Mouse (Mus musculus): Measurements from ENCODE around the gene En2.

En2 gene

DNA sequence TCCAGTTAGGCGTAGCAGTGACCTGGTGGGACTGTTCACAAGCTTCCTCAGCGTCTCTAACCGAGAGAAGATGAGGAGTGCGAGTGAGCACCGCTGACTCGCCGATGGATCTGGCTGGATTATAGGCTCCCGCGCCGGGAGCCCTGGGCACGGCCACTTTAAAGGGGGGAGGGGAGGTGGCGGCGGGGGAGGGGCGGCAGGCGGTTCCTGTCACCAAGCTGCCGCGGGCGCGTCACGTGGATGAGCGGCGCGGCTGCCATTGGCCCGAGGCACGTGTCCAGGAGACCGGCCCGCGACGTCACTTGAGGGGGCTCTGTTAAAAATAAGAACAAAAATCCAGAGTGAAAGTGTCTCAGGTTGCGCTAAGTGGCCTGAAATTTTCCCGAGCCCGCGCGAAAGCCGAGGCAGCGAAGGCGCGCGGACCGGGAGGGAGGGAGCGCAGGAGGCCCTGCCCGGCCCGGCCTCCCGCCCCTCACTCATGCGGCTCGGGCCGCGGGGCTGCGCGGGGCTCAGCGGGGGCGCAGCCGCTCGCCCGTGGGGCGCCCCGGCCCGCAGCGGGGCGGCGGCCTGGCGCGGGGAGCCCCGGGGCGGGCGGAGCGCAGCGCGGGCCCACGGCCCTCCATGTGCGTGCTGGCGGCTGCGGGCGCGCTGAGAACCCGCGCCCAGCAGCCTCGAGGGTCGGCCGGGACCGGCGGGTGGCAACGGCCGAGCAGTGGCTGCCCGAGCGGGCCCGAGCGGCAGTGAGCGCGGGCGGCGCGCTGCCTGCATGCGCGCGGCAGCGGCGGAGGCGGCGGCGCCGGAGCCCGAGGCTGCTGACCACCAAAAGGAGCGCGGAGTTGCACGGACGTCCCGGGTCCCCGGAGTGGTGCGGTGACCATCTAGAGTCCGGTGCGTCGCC is at the start of gene En2:
En2 (plus strand) TSS at position 337 of the 898 bp plus-strand sequence.
- DNase-seq, result peak; percentile 93

DNA sequence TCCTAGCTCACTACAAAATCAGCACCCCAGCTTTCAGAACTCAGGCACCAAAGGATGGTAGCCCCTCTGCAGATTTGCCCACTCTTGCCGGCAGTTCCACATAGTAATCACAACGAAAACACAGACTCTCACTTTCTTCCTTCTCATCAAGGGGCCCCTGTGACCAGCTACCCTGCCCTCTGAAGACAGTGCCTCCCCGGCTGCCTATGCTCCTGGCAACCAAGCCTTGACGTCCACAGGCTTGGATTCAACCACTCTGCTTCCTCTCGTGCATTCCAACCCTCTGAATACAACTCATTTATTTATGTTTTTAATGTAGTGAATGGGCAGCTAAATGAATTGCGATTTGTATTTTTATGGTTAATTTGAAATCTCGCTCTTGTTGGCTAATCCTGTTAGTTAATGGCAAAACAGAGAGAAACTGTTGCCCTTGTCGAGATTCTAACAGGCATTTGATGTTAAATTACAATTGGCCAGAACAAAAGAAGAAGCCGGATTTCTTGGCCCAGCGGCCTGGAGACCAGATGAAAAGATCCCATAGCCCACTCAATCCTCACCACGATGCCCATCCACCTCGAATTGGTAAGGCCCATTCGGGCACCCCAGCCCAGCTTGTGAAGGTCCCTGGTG is 48.1 kb upstream of the En2 start:
- DNase-seq, result no peak

DNA sequence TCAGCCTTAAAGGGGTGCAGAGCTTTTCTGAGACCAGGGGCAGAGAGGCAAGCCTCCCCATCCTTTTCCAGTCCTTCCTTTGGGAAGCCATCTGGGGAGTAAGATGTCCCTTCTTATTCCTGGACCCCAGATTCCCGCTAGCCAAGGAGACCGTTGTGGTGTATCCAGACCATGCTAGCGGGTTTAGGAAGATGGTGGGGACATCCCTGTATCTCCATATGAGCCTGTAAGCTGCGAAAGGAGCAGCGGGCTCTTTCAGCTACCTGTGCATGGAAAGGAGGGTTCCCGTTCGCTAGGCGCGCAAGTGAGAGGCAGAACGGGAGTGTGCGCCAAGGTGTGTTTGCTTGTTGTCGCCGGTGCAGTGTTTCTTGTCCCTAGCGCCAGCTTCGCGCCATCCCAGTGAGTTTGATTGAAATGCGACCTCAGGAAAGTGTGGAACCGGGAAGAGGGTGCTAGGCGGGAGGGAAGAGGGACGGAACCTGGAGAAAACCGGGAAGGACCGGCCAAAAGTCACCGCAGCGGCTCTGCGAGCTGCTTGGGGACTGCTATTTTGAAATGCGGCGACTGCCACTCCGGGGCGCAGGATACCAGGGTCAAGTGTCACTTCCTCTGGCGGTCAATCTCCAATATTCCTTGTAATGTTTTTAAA is 47.5 kb upstream of the En2 start:
- peak; percentile 74 for DNase-seq

DNA sequence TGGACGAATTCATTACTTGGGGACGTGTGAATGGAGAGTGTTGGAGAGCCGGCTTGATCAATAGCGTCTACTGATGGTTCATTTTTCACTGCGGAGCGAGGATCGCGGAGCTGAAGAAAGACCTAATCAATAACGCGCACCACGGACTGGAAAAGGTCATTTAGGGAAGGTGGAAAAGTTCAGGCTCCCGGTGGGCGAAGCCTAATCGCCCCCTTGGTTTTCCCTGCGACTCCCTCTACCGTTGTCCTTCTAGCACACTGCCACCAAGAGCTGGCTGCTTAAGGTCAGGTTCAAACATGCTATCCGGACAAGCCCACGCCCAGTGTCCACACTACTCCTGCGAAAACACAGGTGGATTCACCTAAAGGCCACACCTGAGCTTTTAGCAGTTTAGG is 47.0 kb upstream of the En2 start:
- no peak for DNase-seq

DNA sequence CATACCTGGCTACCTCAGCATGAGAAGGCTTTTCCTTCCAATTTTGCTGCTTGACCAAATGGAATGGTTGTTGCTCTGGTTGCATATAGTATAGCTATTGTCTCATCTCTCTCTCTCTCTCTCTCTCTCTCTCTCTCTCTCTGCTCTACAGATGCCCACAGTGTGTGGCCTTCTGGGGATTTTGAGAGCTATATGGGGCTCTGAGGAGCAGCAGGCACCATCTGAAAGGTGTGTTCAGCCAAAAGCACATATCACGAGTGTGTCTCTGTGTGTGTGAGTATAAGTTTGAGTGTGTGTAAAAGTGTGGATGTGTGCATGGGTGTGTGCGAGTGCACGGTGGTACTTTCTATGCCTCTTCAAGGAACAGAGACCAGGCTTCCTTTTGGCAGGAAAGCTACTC is 45.9 kb upstream of the En2 start:
- no peak for DNase-seq

DNA sequence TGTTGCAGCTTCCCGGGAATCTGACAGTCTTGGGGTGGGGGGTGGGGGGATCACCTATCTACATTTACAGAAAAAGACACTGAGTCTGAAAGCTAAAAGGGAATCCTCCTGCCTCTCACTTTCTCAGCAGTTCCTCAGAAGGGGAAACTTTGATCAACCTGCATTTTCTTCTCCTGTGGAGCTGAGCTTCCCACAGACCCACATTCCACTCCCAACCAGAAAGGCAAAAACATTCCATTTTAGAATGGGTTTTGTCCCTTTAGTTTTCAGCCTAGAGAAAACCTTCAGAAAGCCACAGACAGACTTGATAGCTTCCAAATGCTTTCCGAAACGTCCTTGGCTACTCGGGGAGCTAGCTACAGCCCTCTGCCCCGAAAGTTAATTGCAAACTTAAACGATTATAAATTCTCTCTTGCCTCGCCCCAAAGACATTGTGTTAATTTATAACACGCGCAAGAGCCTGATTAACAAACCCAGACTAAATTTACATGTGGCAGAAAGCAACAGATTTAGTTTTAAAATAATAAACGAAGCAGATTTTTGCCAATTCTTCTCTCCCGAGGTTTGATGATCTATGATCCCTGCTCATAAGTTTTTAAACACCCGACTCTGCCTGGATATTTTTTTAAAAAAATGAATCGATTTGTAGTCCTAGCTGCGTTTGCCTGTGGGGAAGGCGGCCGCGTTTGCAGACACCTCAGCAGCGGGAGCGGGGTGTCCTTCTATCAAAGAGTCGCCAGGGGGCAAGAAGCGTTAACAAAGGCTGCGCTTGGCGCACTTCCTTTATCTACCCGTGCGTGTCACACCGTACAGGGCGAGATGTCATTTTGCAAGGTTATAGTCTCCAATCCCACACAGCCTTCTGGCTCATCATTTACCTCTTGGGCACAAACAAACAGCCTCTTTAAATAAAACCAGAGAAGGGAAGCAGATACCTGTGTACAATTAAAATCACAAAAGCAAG is 42.7 kb upstream of the En2 start:
- DNase-seq, result peak; percentile 92

DNA sequence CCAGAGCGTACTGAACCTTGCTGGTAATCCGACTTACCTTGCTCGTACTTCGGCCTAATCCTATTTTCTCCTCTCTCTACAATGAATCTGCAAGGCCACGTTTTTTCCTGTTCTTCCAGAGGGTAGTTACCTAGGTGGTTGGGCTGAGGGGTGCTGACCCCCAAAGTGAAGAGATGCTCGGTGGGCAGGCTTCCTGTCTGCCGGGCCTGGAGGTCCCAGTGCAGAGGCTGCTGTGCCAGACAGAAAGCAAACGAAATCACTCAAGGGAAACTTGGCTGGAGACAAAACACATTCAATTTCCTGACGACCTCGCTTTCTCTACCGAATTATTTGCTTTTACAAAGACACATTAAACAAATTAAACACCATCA is 42.1 kb upstream of the En2 start:
- peak; percentile 32 for DNase-seq

DNA sequence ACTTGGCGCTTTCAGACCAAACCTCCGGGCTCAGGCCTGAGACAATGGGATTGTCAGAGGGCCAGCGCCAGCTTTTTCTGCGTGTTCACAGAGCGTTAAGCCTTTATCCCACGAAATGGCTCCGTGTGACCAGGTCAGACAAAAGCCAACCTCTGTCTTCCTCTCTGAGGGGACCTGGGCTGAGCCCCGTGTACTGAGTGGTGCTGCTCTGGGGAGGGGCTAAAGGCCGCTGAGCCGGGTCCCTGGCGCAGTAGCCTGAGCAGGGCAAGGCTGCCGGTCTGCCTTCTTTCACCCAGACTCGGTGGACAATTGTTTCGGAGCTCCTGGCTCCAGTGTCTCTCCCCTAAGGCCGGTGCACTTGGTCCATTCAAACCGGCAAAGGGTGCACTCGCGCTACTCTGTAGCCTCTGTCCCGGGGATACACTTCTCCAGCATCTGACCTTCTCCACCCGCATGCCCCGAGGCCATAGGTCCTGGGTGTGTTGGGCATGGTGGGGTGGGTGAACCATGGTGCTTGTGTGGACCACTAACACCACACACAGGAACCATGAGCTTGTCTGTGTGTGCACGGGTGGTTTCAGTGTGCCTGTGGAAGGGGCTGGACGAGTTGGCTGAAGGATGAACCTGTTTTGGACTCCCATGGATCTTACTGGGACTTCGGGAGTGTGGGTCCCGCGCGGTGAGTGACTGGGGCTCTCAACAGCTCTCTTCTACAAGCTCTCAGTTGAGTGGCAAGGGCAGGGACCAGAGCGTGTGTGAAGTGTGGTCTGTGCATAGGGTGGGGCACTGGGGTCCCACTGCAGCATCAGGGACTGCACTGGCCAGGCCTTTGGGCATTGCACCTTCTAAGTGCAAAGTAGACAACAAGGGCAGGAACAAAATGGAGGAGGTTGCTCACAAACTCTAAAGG is 40.9 kb upstream of the En2 start:
- DNase-seq, result peak; percentile 70

DNA sequence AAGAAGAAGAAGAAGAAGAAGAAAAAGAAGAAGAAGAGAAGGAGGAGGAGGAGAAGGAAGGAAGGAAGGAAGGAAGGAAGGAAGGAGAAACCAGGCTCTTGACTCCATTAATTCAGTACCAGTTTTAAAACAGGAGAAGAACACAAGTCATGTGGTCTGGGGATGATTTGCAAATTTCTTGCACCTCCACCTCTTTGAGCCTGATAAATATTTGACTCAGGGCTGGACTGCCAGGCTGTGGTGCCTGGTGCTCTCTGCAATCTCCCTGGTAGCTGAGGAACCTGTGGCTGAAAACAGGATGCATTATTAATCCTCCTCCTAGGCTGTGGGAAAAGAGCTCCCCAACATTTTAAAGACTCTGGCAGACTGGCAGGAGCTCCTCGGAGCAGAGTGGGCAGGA is 36.6 kb upstream of the En2 start:
- DNase-seq, result no peak

DNA sequence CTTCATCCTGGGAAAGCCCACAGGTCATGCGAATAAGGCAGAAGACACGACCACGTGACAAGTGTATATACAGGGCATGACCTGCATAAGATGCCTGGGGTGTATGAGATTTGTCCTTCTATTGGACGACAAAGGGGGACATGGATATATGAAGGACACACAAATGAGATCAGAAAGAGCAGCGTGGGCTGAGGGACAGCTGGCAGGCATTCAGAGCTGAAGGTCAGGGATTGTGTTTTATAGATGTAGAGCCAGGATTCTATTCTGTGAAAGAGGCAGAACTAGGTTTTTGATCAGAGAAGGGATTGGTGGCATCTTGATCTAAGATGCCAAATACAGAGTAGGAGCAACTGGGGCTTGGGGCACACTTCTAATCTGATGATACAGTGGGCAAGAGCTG is 33.3 kb upstream of the En2 start:
- no peak for DNase-seq

DNA sequence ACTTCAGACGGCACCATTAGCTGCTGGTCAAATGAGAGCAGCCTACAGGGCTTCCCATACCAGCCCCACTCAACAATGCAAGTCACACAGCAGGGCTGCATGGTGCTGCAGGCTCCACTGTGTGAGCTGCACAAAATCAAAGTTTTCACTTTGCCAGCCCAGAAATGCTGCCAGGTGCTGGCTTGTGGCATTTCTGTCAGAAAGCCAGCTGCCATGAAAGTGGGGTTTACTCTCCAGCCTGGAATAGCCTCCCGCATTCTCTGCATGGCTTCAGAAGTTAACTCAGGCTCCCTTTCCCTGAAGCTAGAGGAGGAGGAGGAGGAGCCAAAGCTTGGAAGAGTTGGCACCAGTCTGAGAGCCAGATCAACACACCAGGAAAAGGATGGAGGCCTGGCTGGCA is 29.1 kb upstream of the En2 start:
- DNase-seq, result no peak

DNA sequence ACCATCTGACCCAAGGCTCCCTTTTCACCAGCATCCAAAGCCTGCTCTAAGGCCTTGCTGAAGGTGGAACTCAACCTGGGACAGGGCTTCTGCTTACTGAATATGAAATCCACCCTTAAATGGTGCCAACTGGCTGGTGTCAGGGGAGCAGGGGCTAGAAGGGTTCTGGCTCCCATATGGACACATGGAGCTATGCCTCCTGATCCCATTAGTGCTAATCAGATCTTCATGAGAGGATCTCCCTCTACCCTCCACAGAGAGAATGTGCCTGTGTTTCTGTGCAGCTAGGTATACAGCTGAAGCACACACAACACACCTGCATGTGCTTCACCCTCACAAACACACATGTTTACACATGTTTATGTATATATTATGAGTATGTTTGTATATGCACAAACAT is 20.9 kb upstream of the En2 start:
- no peak for DNase-seq

DNA sequence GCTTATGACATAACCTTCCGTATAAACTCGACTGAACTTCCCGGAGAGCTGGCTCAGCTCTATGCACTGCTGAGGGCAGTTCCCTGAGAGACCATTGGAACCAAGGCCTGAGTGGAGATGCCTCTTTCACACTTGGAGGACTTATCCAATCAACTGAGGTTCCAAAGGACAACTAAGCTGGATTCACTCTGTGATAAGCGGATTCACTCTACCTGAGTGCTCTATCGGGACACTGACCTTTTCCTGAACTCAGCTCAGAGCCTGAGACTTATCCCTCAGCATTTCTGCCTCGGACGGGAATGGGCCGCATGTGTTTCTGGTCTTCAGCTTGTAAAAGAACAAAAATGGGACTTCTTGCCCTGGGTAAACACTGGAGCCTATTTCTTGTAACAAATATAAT is 19.5 kb upstream of the En2 start:
- DNase-seq, result no peak

DNA sequence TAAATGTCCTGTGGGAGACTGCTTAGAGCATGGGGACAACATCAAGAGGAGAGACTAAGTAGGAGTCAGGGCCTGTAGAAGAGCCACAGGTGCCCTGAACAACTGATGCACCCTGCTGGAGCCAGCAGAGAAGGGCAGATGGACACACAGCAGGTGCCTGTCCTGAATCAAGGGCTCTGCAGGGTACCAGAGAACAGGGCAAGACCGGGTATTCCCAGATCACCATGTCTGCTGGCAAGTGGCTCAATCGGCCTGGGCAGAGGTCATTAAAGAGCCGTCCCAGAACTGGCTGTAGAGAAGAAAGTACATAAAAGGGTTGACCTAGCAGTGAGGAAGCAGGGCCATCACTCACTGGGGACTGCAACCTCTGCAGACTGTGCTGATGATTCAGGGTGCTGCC is 17.0 kb upstream of the En2 start:
- no peak for DNase-seq

DNA sequence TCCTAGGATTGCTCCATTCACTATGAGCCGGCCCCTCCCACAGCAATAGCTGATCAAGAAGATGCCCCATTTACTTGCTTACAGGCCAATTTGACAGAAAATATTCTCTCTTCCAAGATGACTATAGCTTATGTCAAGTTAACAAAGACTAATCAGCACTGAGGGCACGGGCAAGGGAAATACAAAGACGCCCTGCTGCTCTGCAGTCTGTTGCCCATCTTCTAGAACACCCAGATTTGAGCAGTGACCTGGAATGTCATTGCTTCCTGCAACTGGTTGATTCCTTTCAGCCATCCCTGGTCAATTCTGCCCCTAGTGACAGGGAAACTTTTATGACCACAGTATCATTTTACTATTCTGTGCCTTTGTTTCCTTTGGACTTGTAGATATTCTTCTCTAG is 16.1 kb upstream of the En2 start:
- DNase-seq, result no peak

DNA sequence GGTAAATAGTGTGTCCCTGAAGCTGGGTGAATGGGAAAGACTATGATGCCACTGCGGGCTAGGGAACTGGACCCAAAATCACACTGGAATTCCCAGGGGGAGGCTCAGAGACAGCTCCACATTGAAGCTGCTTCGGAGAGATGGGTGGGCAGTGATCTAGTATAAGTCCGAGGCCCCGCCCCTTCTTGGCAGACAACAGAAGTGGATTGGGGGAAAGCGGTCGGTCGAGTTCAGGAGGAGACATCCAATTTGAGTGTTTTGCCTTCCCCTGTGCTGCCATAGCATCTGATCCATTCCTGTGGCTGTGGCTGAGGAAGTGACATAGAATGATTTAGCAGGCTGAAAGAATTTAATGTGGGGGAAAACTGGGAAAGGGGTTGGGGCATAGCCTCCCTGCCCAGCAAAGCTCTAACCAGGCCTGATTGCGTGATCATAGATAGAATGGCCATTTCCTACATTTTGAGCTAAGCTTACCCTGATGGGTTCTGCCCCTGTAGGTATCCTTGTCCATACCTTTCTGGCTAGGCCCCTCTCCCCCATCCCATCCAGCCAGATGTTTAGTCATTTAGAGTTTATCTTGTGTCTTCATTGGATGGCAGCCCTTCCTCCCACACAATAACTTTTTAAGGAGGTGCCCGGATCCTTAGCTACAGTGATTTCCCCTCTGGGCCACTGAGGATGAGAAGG is 8.3 kb upstream of the En2 start:
- peak; percentile 32 for DNase-seq

DNA sequence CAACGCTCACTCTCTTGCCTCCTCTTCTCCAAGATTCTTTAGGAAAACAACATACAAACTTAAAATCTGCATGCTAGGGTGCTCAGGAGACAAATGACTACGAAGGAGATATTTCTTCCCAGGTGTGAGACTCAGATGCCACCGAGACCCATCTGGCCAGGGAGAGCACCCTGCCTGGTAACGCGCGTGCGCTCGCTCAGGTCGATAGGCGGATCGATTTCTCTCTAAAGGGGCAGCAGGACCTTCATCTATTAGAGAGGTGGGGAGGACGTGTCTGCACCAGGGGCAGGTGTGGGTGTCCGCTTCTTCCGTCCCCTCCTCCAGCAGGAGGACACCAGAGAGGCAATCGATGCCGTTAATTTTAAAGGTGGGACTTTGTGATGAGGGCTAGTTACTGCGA is 7.7 kb upstream of the En2 start:
- no peak for DNase-seq

DNA sequence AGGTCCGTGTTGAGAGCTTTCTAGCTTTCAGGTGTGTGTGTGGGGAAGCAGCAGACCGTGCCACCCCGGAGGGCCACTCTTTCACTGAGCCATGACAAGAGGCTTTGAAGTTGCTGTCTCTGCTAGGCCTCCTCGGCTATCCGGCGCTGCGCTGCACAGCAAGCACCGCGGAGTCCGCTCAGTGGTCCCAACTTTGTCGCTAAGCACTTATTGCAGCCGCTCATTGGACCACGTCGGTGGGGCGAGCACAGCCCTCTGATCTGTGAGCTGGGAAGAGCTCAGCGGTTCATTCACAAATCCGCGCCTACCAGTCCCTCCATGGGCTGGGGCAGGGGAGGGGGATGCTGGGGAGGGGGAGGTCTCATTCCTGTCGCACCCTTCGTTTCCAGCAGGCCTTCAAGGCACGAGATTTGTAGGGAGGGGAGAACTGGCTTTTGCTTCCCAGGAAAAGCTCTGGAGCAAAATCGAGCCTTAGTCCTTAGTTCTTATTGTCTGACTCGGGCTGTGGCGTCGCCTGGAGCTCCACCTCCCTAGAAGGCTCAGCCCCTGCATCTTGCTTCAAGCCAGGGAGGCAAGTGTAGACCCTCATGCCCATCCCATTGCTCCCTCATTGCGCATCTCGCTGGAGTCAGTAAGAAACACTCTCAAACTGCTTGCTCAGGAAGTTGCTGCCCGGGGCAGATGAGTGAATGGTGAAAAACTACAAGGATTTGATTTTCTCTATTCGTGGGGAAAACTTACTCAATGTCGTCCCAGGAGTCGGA is 7.0 kb upstream of the En2 start:
- DNase-seq, result peak; percentile 69

DNA sequence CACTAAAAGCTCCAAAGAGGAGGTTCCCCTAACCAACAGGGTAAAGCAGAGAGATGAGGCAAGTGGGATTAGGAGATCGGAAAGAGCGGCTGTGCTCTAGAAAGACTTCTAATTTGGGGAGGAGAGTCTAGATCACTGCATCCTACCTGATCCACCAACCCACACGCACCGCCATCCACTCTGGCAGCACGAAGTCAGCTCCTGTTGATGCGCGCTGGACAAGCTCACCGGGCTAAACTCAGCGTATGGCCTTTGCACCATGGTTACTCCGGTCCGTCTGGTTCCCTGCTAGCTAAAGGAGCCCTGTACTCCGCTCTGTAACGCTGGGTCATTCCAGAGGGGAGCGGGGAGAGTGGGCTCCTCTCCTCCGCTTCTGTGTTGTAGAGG is 6.4 kb upstream of the En2 start:
- no peak for DNase-seq

DNA sequence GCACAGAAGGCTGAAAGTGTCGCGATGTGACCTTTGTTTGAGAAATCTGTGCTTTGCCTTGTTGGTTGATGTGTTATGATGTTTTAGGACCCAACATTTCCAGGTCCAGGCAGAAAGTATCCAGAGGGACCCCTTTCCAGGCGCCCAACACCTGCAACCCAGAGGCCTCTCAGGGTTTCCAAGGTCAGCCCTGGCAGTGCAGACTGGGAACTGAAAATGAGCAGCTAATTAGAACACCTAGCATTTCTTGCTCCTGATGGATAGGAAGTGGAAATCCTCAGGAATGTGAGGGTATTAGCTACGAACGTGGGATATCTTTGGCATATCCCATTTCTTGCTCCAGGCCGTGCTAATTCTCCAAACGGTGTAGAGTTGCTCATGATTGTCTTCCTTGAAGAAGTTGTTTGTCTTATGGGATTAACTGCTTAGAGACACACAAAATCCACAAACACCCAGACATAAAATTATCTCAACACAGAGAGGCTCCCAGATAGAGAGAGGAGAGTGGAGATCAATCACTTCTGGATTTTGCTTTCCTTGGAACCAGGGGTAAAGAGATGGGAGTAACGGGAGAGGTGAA is 5.5 kb upstream of the En2 start:
- DNase-seq, result peak; percentile 39

Measured in embryo, embryonic 11 days (tissue).